Mouse (Mus musculus) embryonic facial prominence, embryonic 14.5 days (tissue): ENCODE data around the gene Ctnnbip1. TPM values are rescaled to one million over a fixed set of nuclear protein-coding genes. Genes with fewer than 3 reads are reported as not detected.
A peak's percentile ranks its signal among the peaks of the same experiment; 100 is the strongest.
"Not testable (repeated sequence)": the region's sequence is repeated elsewhere in the genome, so short reads cannot be mapped to it uniquely, and the experiment has no call there.

ENCODE experiments used
- ATAC-seq: fragments of 200-750 bp; cut with Nextera tagmentation; 2 replicates; pipeline ENCODE4 v1.8.0; 2017; ENCODE audit warnings: low read depth, moderate number of reproducible peaks, moderate TSS enrichment
- DNase-seq: peaks from one replicate; pipeline ENCODE4 v3.0.0-alpha.2; 2015; ENCODE audit warnings: low spot score
- H3K27ac ChIP-seq: fragments of 300-500 bp; sonication (generic); replicated peaks from 2 replicates; pipeline ENCODE4 v1.5.1; 2014; ENCODE audit warnings: low read depth, mild to moderate bottlenecking, low read length, moderate library complexity
- H3K27me3 ChIP-seq: fragments of 300-500 bp; sonication (generic); replicated peaks from 2 replicates; pipeline ENCODE4 v1.6.1; 2014; ENCODE audit warnings: low read length; ENCODE audit not compliant: control insufficient read depth, insufficient read depth
- H3K36me3 ChIP-seq: fragments of 300-500 bp; sonication (generic); 2 replicates; pipeline ENCODE4 v1.6.1; 2014; ENCODE audit warnings: low read length, mixed read lengths; ENCODE audit not compliant: control insufficient read depth, insufficient read depth
- H3K4me1 ChIP-seq: fragments of 300-500 bp; sonication (generic); 2 replicates; pipeline ENCODE4 v1.6.1; 2014; ENCODE audit warnings: antibody characterized with exemption, low read length; ENCODE audit not compliant: control insufficient read depth, insufficient read depth
- H3K4me2 ChIP-seq: fragments of 300-500 bp; sonication (generic); 2 replicates; pipeline ENCODE4 v1.6.1; 2014; ENCODE audit warnings: low read depth, mild to moderate bottlenecking, low read length, moderate library complexity, mixed read lengths
- H3K4me3 ChIP-seq: fragments of 300-500 bp; sonication (generic); 2 replicates; pipeline ENCODE4 v1.5.1; 2014; ENCODE audit warnings: low read depth, mild to moderate bottlenecking, low read length
- H3K9ac ChIP-seq: fragments of 300-500 bp; sonication (generic); 2 replicates; pipeline ENCODE4 v1.6.1; 2014; ENCODE audit warnings: low read depth, mild to moderate bottlenecking, low read length, moderate library complexity, mixed read lengths
- H3K9me3 ChIP-seq: fragments of 300-500 bp; sonication (generic); 2 replicates; pipeline ENCODE4 v1.6.1; 2016; ENCODE audit warnings: low read length; ENCODE audit not compliant: control insufficient read depth
- WGBS: fragments of 180-500 bp; shearing (Covaris S2); extraction: QIAGEN DNeasy Blood & Tissue Kit; methylation state at CpG from one replicate; pipeline ENCODE4 v1.1.7; 2014; 5-methylcytosine and 5-hydroxymethylcytosine counted together
- polyA plus RNA-seq: library from polyadenylated mRNA; unstranded; fragments of >200 nt; fragmentation: Nextera tagmentation; extraction: Ambion mirVana; gene quantifications from 2 replicates; pipeline ENCODE4 v1.2.1, GENCODE M21; 2014

Ctnnbip1 gene
- polyA plus RNA-seq, 1 experiment from 2014 or later, result 68.7 TPM

GRCm38 (mm10) chr4:149606056-149606455, 88.0 kb downstream of the Ctnnbip1 start:
- H3K9me3 ChIP-seq, result no peaks in the 10 kb centered on the region
- no peak for ATAC-seq

GRCm38 (mm10) chr4:149606766-149607358, 88.8 kb downstream of the Ctnnbip1 start:
- Histone ChIP-seq H3K36me3 (no peaks in the 10 kb centered on the region), H3K9me3 (no peaks in the 10 kb centered on the region), H3K4me2 (no peak overlapping the region), H3K4me3 (no peak overlapping the region), H3K27me3 (no peaks in the 10 kb centered on the region), H3K27ac (no peak overlapping the region), H3K4me1 (peaks cover 13% of the 10 kb centered on the region), H3K9ac (no peak overlapping the region)
- WGBS, result 56% methylated on average over 15 of the region's 15 CpGs
- DNase-seq, result no peak
- no peak for ATAC-seq

More at GRCm38 (mm10) chr4:149606056-149606455, 88.0 kb downstream of the Ctnnbip1 start:
- no peaks in the 10 kb centered on the region for H3K27me3 ChIP-seq
- no peak overlapping the region for H3K4me3 ChIP-seq
- no peak overlapping the region for H3K9ac ChIP-seq
- H3K36me3 ChIP-seq, result no peaks in the 10 kb centered on the region
- H3K27ac ChIP-seq, result no peak overlapping the region
- H3K4me2 ChIP-seq, result no peak overlapping the region
- DNase-seq, result no peak
- 72% methylated on average over 17 of the region's 18 CpGs for WGBS
- peaks cover 13% of the 10 kb centered on the region for H3K4me1 ChIP-seq

GRCm38 (mm10) chr4:149607591-149608308, 89.7 kb downstream of the Ctnnbip1 start:
- 50% methylated on average over 20 of the region's 20 CpGs for WGBS
- Histone ChIP-seq H3K4me2 (no peak overlapping the region; the same call in 1 of the 2 replicates), H3K36me3 (no peaks in the 10 kb centered on the region), H3K9ac (no peak overlapping the region), H3K4me3 (no peak overlapping the region), H3K4me1 (peaks cover 10% of the 10 kb centered on the region), H3K9me3 (no peaks in the 10 kb centered on the region), H3K27me3 (no peaks in the 10 kb centered on the region), H3K27ac (no peak overlapping the region)
- DNase-seq, result peak; percentile 55
- ATAC-seq, result peak; percentile 56

- Histone ChIP-seq H3K9me3 (no peaks in the 10 kb centered on the region), H3K27ac (no peak overlapping the region), H3K4me1 (peaks cover 10% of the 10 kb centered on the region), H3K27me3 (no peaks in the 10 kb centered on the region), H3K36me3 (no peaks in the 10 kb centered on the region), H3K4me3 (no peak overlapping the region), H3K9ac (no peak overlapping the region), H3K4me2 (no peak overlapping the region)
- no peak for ATAC-seq
- WGBS, result 76% methylated on average over 5 of the region's 6 CpGs
- no peak for DNase-seq
These were observed 90.2 kb downstream of the Ctnnbip1 start for GRCm38 (mm10) chr4:149608309-149608638.

GRCm38 (mm10) chr4:149609256-149610025, 91.4 kb downstream of the Ctnnbip1 start:
- Histone ChIP-seq H3K9me3 (no peaks in the 10 kb centered on the region), H3K4me1 (peaks cover 10% of the 10 kb centered on the region), H3K4me3 (no peak overlapping the region), H3K36me3 (peaks cover 4% of the 10 kb centered on the region; the same call in 1 of the 2 replicates), H3K27ac (no peak overlapping the region), H3K4me2 (no peak overlapping the region), H3K9ac (no peak overlapping the region), H3K27me3 (no peaks in the 10 kb centered on the region)
- 0 out of 2 replicates have a peak, but pooled peaks have one; percentile 41 for ATAC-seq
- WGBS, result 69% methylated on average over 7 of the region's 8 CpGs
- DNase-seq, result no peak

GRCm38 (mm10) chr4:149611376-149612044, 93.5 kb downstream of the Ctnnbip1 start:
- Histone ChIP-seq H3K36me3 (peaks cover 19% of the 10 kb centered on the region; the same call in 1 of the 2 replicates), H3K27ac (no peak overlapping the region), H3K4me3 (no peak overlapping the region), H3K9ac (no peak overlapping the region), H3K27me3 (no peaks in the 10 kb centered on the region), H3K4me1 (peaks cover 10% of the 10 kb centered on the region), H3K4me2 (no peak overlapping the region), H3K9me3 (0 out of 2 replicates have a peak, but pooled peaks cover 5% of the 10 kb centered on the region)
- ATAC-seq (no peak), DNase-seq (peak; percentile 47)
- 48% methylated on average over 10 of the region's 10 CpGs for WGBS

- H3K27me3 ChIP-seq, H3K4me2 ChIP-seq, H3K4me3 ChIP-seq, H3K4me1 ChIP-seq, H3K27ac ChIP-seq, H3K9me3 ChIP-seq, ATAC-seq, H3K9ac ChIP-seq, DNase-seq: not testable (repeated sequence)
- WGBS, result 66% methylated on average over 6 of the region's 6 CpGs
- peaks cover 19% of the 10 kb centered on the region; the same call in 1 of the 2 replicates for H3K36me3 ChIP-seq
These were observed 95.5 kb downstream of the Ctnnbip1 start for GRCm38 (mm10) chr4:149613497-149613896.

- no peak for ATAC-seq
- H3K4me1 ChIP-seq, result no peaks in the 10 kb centered on the region
- WGBS, result 99% methylated on average over 3 of the region's 3 CpGs
These were observed 96.8 kb downstream of the Ctnnbip1 start for GRCm38 (mm10) chr4:149614869-149615268.

More at GRCm38 (mm10) chr4:149614869-149615268, 96.8 kb downstream of the Ctnnbip1 start:
- no peak overlapping the region for H3K4me3 ChIP-seq
- no peaks in the 10 kb centered on the region for H3K27me3 ChIP-seq
- no peak for DNase-seq
- no peak overlapping the region for H3K9ac ChIP-seq
- peaks cover 19% of the 10 kb centered on the region; the same call in 1 of the 2 replicates for H3K36me3 ChIP-seq
- H3K9me3 ChIP-seq, result 0 out of 2 replicates have a peak, but pooled peaks cover 5% of the 10 kb centered on the region
- H3K27ac ChIP-seq, result no peak overlapping the region
- H3K4me2 ChIP-seq, result no peak overlapping the region
